Mouse (Mus musculus) right cerebral cortex, postnatal 4 days (tissue): ENCODE results near the gene Tjp1.
A peak's percentile ranks its signal among the peaks of the same experiment; 100 is the strongest.

Source experiments
- DNase-seq: peaks from one replicate; pipeline ENCODE4 v3.0.0-alpha.2; 2022

The Tjp1 gene

GRCm38 (mm10) chr7:65527071-65528007, at the start of gene Tjp1:
Tjp1 (minus strand) TSS chr7:65527781.
- DNase-seq = peak; percentile 70

GRCm38 (mm10) chr7:65577118-65577517, 49.5 kb upstream of the Tjp1 start:
- DNase-seq = peak; percentile 24

- peak; percentile 10 for DNase-seq
Observed at GRCm38 (mm10) chr7:65572731-65573130, 45.1 kb upstream of the Tjp1 start.

GRCm38 (mm10) chr7:65570691-65571090, 43.1 kb upstream of the Tjp1 start:
- no peak for DNase-seq

- DNase-seq = no peak
Observed at GRCm38 (mm10) chr7:65555996-65556395, 28.4 kb upstream of the Tjp1 start.

GRCm38 (mm10) chr7:65545741-65546140, 18.2 kb upstream of the Tjp1 start:
- no peak for DNase-seq

- DNase-seq = no peak
Observed at GRCm38 (mm10) chr7:65532689-65533088, 5.1 kb upstream of the Tjp1 start.

- no peak for DNase-seq
Observed at GRCm38 (mm10) chr7:65523116-65523515, 4.5 kb downstream of the Tjp1 start.

GRCm38 (mm10) chr7:65522490-65522889, 5.1 kb downstream of the Tjp1 start:
- DNase-seq = no peak

GRCm38 (mm10) chr7:65520622-65521021, 7.0 kb downstream of the Tjp1 start:
- DNase-seq = no peak

- DNase-seq = peak; percentile 70
Observed at GRCm38 (mm10) chr7:65519788-65520563, 7.6 kb downstream of the Tjp1 start.

GRCm38 (mm10) chr7:65516903-65517302, 10.7 kb downstream of the Tjp1 start:
- DNase-seq = no peak

- DNase-seq = no peak
Observed at GRCm38 (mm10) chr7:65513451-65514179, 14.0 kb downstream of the Tjp1 start.

- DNase-seq = peak; percentile 42
Observed at GRCm38 (mm10) chr7:65509357-65509756, 18.2 kb downstream of the Tjp1 start.

- no peak for DNase-seq
Observed at GRCm38 (mm10) chr7:65507341-65507740, 20.2 kb downstream of the Tjp1 start.

GRCm38 (mm10) chr7:65502486-65503322, 24.9 kb downstream of the Tjp1 start:
- DNase-seq = no peak

GRCm38 (mm10) chr7:65500746-65501145, 26.8 kb downstream of the Tjp1 start:
- DNase-seq = no peak

- peak; percentile 71 for DNase-seq
Observed at GRCm38 (mm10) chr7:65497733-65498583, 29.6 kb downstream of the Tjp1 start.

GRCm38 (mm10) chr7:65490526-65490925, 37.1 kb downstream of the Tjp1 start:
- DNase-seq = no peak

GRCm38 (mm10) chr7:65489742-65490141, 37.8 kb downstream of the Tjp1 start:
- DNase-seq = no peak

- no peak for DNase-seq
Observed at GRCm38 (mm10) chr7:65489195-65489594, 38.4 kb downstream of the Tjp1 start.
